Mouse (Mus musculus) kidney, adult 10 weeks (tissue): ENCODE data around the gene Pga5. TPM values are rescaled to one million over a fixed set of nuclear protein-coding genes. Genes with fewer than 3 reads are reported as not detected.

Experiments used
- polyA plus RNA-seq: library from polyadenylated mRNA; stranded (reverse); fragments of 350-450 nt; fragmentation: Illumina TruSeq; extraction: RNeasy Lipid Tissue Mini Kit (QIAGEN cat#74804); gene quantifications from one replicate; pipeline ENCODE4 v1.2.3, GENCODE M21; 2014; ENCODE audit warnings: low read depth, low replicate concordance

Gene Pga5
- not detected for polyA plus RNA-seq

GRCm38 (mm10) chr19:10677915-10678771 lies at the start of gene Pga5:
Pga5 (minus strand) TSS chr19:10678071.

GRCm38 (mm10) chr19:10688537-10689352 lies 10.9 kb upstream of the Pga5 start, which contains the start of gene Vps37c:
Vps37c (plus strand) TSS chr19:10688735.

GRCm38 (mm10) chr19:10634106-10634871 lies 43.6 kb downstream of the Pga5 start, which contains the start of gene Vwce:
Vwce (plus strand) TSS chr19:10634213.

Other genes starting within 250 kb of the Pga5 start
- gene Lrrc10b, start 220.6 kb downstream of the Pga5 start, polyA plus RNA-seq, result not detected
- gene Ppp1r32, start 195.1 kb downstream of the Pga5 start, polyA plus RNA-seq, result not detected
- 35.0 TPM for gene Cpsf7, start 152.8 kb downstream of the Pga5 start, polyA plus RNA-seq
- gene Sdhaf2, start 151.9 kb downstream of the Pga5 start, polyA plus RNA-seq, result 72.4 TPM
- gene Tmem216, start 121.8 kb downstream of the Pga5 start, polyA plus RNA-seq, result 5.5 TPM
- 3.2 TPM for gene Cyb561a3, start 100.9 kb downstream of the Pga5 start, polyA plus RNA-seq
- 5.4 TPM for gene Tmem138, start 100.7 kb downstream of the Pga5 start, polyA plus RNA-seq
- gene Ddb1, start 72.7 kb downstream of the Pga5 start, polyA plus RNA-seq, result 62.9 TPM
- 21.8 TPM for gene Tkfc, start 72.4 kb downstream of the Pga5 start, polyA plus RNA-seq
- 0.93 TPM for gene Vwce, start 43.9 kb downstream of the Pga5 start, polyA plus RNA-seq
- 2.6 TPM for gene Vps37c, start 10.7 kb upstream of the Pga5 start, polyA plus RNA-seq
- gene Cd5, start 60.9 kb upstream of the Pga5 start, polyA plus RNA-seq, result not detected
- gene Cd6, start 152.0 kb upstream of the Pga5 start, polyA plus RNA-seq, result not detected
- 0.49 TPM for gene Slc15a3, start 161.7 kb upstream of the Pga5 start, polyA plus RNA-seq
- gene Tmem132a, start 191.9 kb upstream of the Pga5 start, polyA plus RNA-seq, result 0.12 TPM
- gene Tmem109, start 203.9 kb upstream of the Pga5 start, polyA plus RNA-seq, result 2.8 TPM
- gene Prpf19, start 217.2 kb upstream of the Pga5 start, polyA plus RNA-seq, result 37.5 TPM
- gene Zp1, start 242.6 kb upstream of the Pga5 start, polyA plus RNA-seq, result not detected